Mouse (Mus musculus): ENCODE measurements around the gene Nap1l1. TPM values are rescaled to one million over a fixed set of nuclear protein-coding genes. Genes with fewer than 3 reads are reported as not detected.
A peak's percentile ranks its signal among the peaks of the same experiment; 100 is the strongest.

Gene Nap1l1
- polyA plus RNA-seq, 1 experiment from 2014 or later = 234 TPM

DNA sequence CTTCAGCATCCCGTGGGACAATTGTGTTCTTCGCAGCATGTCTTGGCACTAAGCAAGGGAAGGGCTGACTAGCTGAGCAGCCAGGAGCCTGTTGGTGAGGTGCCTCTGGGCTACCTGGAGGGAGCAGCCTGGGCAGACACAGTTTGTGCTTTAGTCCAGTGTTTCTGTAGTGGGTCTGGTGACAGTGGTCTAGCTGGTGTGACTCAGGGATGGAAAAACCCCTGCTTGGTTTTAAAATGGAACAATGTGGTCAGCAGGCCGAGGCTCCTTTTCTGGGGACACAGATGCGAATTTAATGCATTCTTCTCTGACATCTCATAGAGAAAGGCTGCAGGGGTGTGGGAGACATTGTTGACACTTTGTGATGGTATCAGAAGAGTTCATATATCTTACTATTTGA lies 49.2 kb downstream of the Nap1l1 start:
- ATAC-seq (ENCODE audit: low read depth) = no peak

DNA sequence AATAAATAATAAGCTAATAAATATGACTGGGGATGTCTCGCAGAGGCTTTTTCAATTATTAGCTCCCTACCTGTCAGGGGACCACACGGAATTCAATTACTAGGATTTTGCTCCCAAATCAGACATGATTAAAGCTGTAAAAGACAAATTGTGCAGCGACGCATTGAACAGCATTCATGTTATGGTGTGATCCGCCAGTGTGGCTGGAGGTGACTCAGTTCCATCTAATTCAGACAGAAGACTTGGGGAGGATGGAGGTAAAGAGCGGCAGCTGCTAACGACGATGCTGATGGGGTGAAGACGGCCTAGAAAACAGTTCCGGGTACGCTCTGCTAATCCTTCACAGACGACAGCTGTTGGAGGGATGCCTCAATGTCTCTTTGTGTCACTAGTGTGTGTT lies 50.9 kb downstream of the Nap1l1 start:
- no peak overlapping the region for H3K4me3 ChIP-seq (ENCODE audit: low read depth, low read length)
- no peaks in the 10 kb centered on the region for H3K36me3 ChIP-seq (ENCODE audit: control insufficient read depth, insufficient read depth, low read length)
- peaks cover 17% of the 10 kb centered on the region; the same call in 1 of the 2 replicates for H3K4me1 ChIP-seq (ENCODE audit: control insufficient read depth, insufficient read depth, low read length)
- no peaks in the 10 kb centered on the region for H3K27me3 ChIP-seq (replicated peaks; ENCODE audit: control insufficient read depth, insufficient read depth, low read length)
- no peaks in the 10 kb centered on the region for H3K9me3 ChIP-seq (ENCODE audit: control insufficient read depth, low read length)
- no peak overlapping the region for H3K27ac ChIP-seq (replicated peaks; ENCODE audit: low read depth, low read length)
- H3K4me2 ChIP-seq (ENCODE audit: low read depth, low read length) = no peak overlapping the region
- 71% methylated on average over 12 of the region's 12 CpGs for WGBS
- no peak for ATAC-seq (ENCODE audit: low read depth)
- DNase-seq (ENCODE audit: low spot score) = no peak
- H3K9ac ChIP-seq (ENCODE audit: low read depth, low read length) = no peak overlapping the region

More for the DNA sequence above, 49.2 kb downstream of the Nap1l1 start:
- Histone ChIP-seq H3K27me3 (replicated peaks; ENCODE audit: control insufficient read depth, insufficient read depth, low read length) (no peaks in the 10 kb centered on the region), H3K4me2 (ENCODE audit: low read depth, low read length) (no peak overlapping the region), H3K4me1 (ENCODE audit: control insufficient read depth, insufficient read depth, low read length) (peaks cover 16% of the 10 kb centered on the region; the same call in 1 of the 2 replicates), H3K4me3 (ENCODE audit: low read depth, low read length) (no peak overlapping the region), H3K9me3 (ENCODE audit: control insufficient read depth, low read length) (no peaks in the 10 kb centered on the region), H3K27ac (replicated peaks; ENCODE audit: low read depth, low read length) (no peak overlapping the region), H3K36me3 (ENCODE audit: control insufficient read depth, insufficient read depth, low read length) (no peaks in the 10 kb centered on the region), H3K9ac (ENCODE audit: low read depth, low read length) (no peak overlapping the region)
- 81% methylated on average over 4 of the region's 4 CpGs for WGBS
- no peak for DNase-seq (ENCODE audit: low spot score)

DNA sequence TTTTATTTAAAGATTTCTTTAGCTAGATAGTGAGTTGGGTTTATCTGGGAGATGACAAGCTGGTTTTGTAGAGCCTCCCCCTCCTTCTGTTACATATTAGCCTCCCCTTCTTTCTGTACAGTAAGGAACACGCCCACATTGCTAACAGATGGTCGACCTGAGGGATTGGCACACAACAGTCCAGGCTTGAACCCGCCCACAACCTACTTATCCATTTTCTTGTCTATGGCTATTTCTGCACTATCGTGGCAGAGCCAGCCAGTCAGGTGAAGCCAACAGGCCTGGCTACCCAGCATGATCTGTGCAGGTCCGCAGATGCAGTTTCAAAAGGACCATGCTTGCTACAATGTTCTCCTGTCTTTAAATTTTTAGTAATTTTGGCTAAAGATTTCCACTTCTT lies 54.0 kb downstream of the Nap1l1 start:
- Histone ChIP-seq H3K4me1 (ENCODE audit: control insufficient read depth, insufficient read depth, low read length) (peaks cover 9% of the 10 kb centered on the region; the same call in 1 of the 2 replicates), H3K4me2 (ENCODE audit: low read depth, low read length) (no peak overlapping the region), H3K4me3 (ENCODE audit: low read depth, low read length) (no peak overlapping the region), H3K27ac (replicated peaks; ENCODE audit: low read depth, low read length) (no peak overlapping the region), H3K27me3 (replicated peaks; ENCODE audit: control insufficient read depth, insufficient read depth, low read length) (no peaks in the 10 kb centered on the region), H3K36me3 (ENCODE audit: control insufficient read depth, insufficient read depth, low read length) (no peaks in the 10 kb centered on the region), H3K9me3 (ENCODE audit: control insufficient read depth, low read length) (no peaks in the 10 kb centered on the region), H3K9ac (ENCODE audit: low read depth, low read length) (no peak overlapping the region)
- no peak for DNase-seq (ENCODE audit: low spot score)
- peak; percentile 54; the same call in 1 of the 2 replicates for ATAC-seq (ENCODE audit: low read depth)
- 46% methylated on average over 5 of the region's 5 CpGs for WGBS

DNA sequence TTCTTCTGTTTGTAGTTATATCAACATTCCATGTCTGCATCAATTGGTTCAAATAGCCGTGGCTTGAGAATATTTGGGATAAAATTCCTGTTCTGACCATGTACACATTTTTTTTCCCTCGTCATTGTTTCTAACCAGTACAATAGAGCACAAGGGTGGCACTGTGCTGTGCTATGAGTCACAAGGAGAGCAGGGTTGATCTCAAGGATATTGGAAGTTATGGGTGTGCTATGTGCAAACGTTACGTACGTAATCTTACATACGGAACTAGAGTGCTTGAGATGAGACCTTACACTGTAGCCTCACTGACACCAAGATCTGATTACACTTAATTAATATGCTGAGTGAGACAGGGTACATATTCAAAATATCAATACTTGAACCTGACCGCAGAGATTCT lies 54.6 kb downstream of the Nap1l1 start:
- H3K4me1 ChIP-seq (ENCODE audit: control insufficient read depth, insufficient read depth, low read length) = peaks cover 11% of the 10 kb centered on the region; the same call in 1 of the 2 replicates
- H3K4me2 ChIP-seq (ENCODE audit: low read depth, low read length) = no peak overlapping the region
- DNase-seq (ENCODE audit: low spot score) (no peak), ATAC-seq (ENCODE audit: low read depth) (no peak)
- H3K4me3 ChIP-seq (ENCODE audit: low read depth, low read length) = no peak overlapping the region
- no peaks in the 10 kb centered on the region for H3K36me3 ChIP-seq (ENCODE audit: control insufficient read depth, insufficient read depth, low read length)
- no peaks in the 10 kb centered on the region for H3K27me3 ChIP-seq (replicated peaks; ENCODE audit: control insufficient read depth, insufficient read depth, low read length)
- H3K27ac ChIP-seq (replicated peaks; ENCODE audit: low read depth, low read length) = no peak overlapping the region
- 80% methylated on average over 7 of the region's 7 CpGs for WGBS
- H3K9ac ChIP-seq (ENCODE audit: low read depth, low read length) = no peak overlapping the region
- no peaks in the 10 kb centered on the region for H3K9me3 ChIP-seq (ENCODE audit: control insufficient read depth, low read length)

DNA sequence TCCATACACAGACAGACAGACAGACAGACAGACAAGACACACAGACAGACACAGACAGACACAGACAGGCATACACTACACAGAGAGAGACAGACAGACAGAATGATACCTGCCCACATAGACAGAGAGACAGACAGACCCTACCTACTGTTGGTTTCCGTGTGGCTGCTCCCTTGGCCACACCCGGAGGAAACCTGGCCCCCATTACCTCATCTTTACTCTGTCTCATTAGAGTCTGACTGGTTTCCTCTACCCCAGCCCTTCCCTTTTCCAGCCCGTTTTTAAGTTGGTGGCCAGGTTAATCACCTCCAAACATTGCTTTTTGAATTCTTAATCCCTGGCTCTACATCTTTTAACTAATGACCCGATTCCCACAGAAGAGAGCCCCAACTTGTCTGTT lies 55.3 kb downstream of the Nap1l1 start:
- 50% methylated on average over 4 of the region's 4 CpGs for WGBS
- DNase-seq (ENCODE audit: low spot score) (no peak), ATAC-seq (ENCODE audit: low read depth) (no peak)
- Histone ChIP-seq H3K27me3 (replicated peaks; ENCODE audit: control insufficient read depth, insufficient read depth, low read length) (no peaks in the 10 kb centered on the region), H3K27ac (replicated peaks; ENCODE audit: low read depth, low read length) (no peak overlapping the region), H3K9me3 (ENCODE audit: control insufficient read depth, low read length) (no peaks in the 10 kb centered on the region), H3K4me2 (ENCODE audit: low read depth, low read length) (no peak overlapping the region), H3K36me3 (ENCODE audit: control insufficient read depth, insufficient read depth, low read length) (no peaks in the 10 kb centered on the region), H3K4me1 (ENCODE audit: control insufficient read depth, insufficient read depth, low read length) (peaks cover 11% of the 10 kb centered on the region; the same call in 1 of the 2 replicates), H3K9ac (ENCODE audit: low read depth, low read length) (no peak overlapping the region), H3K4me3 (ENCODE audit: low read depth, low read length) (no peak overlapping the region)

DNA sequence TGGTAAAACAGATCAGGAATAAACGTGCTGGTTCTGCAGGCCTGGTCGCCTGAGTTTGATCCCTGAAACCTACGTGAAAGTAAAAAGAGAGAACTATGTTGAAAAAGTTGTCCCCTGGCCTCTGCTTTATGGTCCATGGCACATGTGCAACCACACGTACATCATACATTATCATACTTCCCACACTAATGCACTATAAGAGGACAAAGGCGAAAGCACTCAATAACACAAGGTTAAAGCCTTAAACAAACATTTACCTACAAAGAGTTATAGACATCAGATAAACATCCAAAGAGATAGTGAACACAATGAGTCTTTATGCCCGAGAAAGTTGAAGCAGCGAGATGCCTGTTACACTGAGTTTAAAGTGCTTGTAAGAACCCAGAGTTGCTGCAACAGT lies 57.4 kb downstream of the Nap1l1 start:
- Histone ChIP-seq H3K27me3 (replicated peaks; ENCODE audit: control insufficient read depth, insufficient read depth, low read length) (no peaks in the 10 kb centered on the region), H3K36me3 (ENCODE audit: control insufficient read depth, insufficient read depth, low read length) (no peaks in the 10 kb centered on the region), H3K9me3 (ENCODE audit: control insufficient read depth, low read length) (no peaks in the 10 kb centered on the region), H3K4me2 (ENCODE audit: low read depth, low read length) (no peak overlapping the region), H3K27ac (replicated peaks; ENCODE audit: low read depth, low read length) (no peak overlapping the region), H3K4me1 (ENCODE audit: control insufficient read depth, insufficient read depth, low read length) (peaks cover 11% of the 10 kb centered on the region; the same call in 1 of the 2 replicates), H3K9ac (ENCODE audit: low read depth, low read length) (no peak overlapping the region), H3K4me3 (ENCODE audit: low read depth, low read length) (no peak overlapping the region)
- ATAC-seq (ENCODE audit: low read depth) (no peak), DNase-seq (ENCODE audit: low spot score) (no peak)
- WGBS = 82% methylated on average over 7 of the region's 7 CpGs

DNA sequence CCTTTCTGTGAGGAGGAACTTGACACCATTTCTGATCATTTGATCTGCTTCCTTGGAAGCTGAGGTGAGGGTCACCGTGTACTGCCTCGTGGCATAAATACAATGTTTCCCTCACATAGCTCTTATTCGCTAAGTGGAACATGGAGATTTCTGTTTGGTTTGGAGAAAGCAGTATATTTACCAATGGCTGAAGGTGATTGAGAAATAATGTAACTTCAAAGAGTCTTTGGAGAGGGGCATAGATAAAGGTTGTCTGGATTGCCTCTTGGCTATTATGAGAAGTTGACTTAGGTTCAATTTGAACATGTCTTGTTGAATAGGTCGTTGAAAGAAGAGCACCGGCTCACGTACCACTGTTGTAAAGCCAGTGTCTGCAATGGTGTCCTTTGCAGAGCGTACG lies 61.7 kb downstream of the Nap1l1 start:
- Histone ChIP-seq H3K36me3 (ENCODE audit: control insufficient read depth, insufficient read depth, low read length) (no peaks in the 10 kb centered on the region), H3K9me3 (ENCODE audit: control insufficient read depth, low read length) (no peaks in the 10 kb centered on the region), H3K27me3 (replicated peaks; ENCODE audit: control insufficient read depth, insufficient read depth, low read length) (no peaks in the 10 kb centered on the region), H3K27ac (replicated peaks; ENCODE audit: low read depth, low read length) (no peak overlapping the region), H3K9ac (ENCODE audit: low read depth, low read length) (no peak overlapping the region), H3K4me1 (ENCODE audit: control insufficient read depth, insufficient read depth, low read length) (peaks cover 16% of the 10 kb centered on the region), H3K4me3 (ENCODE audit: low read depth, low read length) (no peak overlapping the region), H3K4me2 (ENCODE audit: low read depth, low read length) (no peak overlapping the region)
- DNase-seq (ENCODE audit: low spot score) (no peak), ATAC-seq (ENCODE audit: low read depth) (no peak; the same call in 1 of the 2 replicates)
- WGBS = 71% methylated on average over 8 of the region's 8 CpGs

DNA sequence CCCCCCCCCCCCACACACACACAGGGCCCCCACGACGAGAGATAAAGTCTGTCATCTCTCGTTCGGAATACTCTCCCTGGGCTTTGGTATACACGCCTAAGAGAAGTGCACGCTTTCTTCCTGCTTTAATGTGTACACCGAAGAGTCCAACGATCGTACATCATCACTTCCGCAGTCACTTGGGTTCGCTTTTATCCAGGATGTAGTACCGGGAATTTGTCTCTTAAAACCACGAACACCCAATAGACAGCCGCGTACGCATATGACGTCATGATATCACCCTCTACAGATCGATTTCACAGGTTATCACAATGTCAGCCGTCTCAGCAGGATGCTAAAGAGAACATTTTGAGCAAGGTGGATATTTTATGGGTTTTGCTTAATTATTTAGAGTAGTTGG lies 64.4 kb downstream of the Nap1l1 start:
- ATAC-seq (ENCODE audit: low read depth) (no peak), DNase-seq (ENCODE audit: low spot score) (no peak)
- Histone ChIP-seq H3K4me3 (ENCODE audit: low read depth, low read length) (no peak overlapping the region), H3K4me1 (ENCODE audit: control insufficient read depth, insufficient read depth, low read length) (peaks cover 18% of the 10 kb centered on the region), H3K4me2 (ENCODE audit: low read depth, low read length) (0 out of 2 replicates have a peak overlapping the region, but pooled peaks have one; percentile 26), H3K27me3 (replicated peaks; ENCODE audit: control insufficient read depth, insufficient read depth, low read length) (no peaks in the 10 kb centered on the region), H3K27ac (replicated peaks; ENCODE audit: low read depth, low read length) (no peak overlapping the region), H3K9me3 (ENCODE audit: control insufficient read depth, low read length) (no peaks in the 10 kb centered on the region), H3K9ac (ENCODE audit: low read depth, low read length) (no peak overlapping the region), H3K36me3 (ENCODE audit: control insufficient read depth, insufficient read depth, low read length) (no peaks in the 10 kb centered on the region)
- WGBS = 79% methylated on average over 19 of the region's 19 CpGs

DNA sequence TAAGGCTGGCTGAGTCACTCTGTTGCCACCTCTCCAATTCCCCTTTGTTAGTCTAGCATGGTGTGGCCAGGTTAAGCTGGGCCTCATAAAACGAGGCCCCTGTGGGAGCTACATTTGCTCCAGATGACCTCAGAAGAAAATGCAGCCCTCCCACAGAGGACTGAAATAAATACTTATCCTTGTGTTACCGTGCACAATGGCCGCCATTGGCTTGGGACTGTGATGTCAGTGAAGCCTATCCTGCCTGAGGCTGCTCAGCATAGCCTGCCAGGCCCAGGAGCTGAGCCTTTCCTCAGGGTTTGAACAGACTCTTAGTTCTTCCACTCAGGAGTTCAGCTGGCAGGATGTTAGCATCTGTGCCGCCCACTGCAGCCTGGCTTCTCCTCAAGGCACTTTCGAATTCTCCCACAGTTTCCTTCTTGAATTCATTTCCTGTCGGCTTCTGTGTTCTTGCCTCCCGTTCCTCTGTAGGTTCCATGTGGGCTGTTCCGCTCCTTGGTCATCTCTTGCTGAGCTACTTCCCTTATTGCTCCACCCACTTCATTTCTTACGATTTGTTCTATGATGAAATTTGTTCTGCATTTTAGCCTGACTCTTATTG lies 66.8 kb downstream of the Nap1l1 start:
- WGBS = 14% methylated on average over 9 of the region's 9 CpGs
- Histone ChIP-seq H3K4me2 (ENCODE audit: low read depth, low read length) (peak overlapping the region; percentile 16), H3K4me1 (ENCODE audit: control insufficient read depth, insufficient read depth, low read length) (peaks cover 24% of the 10 kb centered on the region), H3K27ac (replicated peaks; ENCODE audit: low read depth, low read length) (peak overlapping the region; percentile 68), H3K36me3 (ENCODE audit: control insufficient read depth, insufficient read depth, low read length) (no peaks in the 10 kb centered on the region), H3K9me3 (ENCODE audit: control insufficient read depth, low read length) (no peaks in the 10 kb centered on the region), H3K9ac (ENCODE audit: low read depth, low read length) (no peak overlapping the region), H3K4me3 (ENCODE audit: low read depth, low read length) (no peak overlapping the region), H3K27me3 (replicated peaks; ENCODE audit: control insufficient read depth, insufficient read depth, low read length) (no peaks in the 10 kb centered on the region)
- ATAC-seq (ENCODE audit: low read depth) (peak; percentile 83), DNase-seq (ENCODE audit: low spot score) (peak; percentile 87)
